Mouse (Mus musculus): ENCODE data around the gene Opalin. TPM values are rescaled to one million over a fixed set of nuclear protein-coding genes. Genes with fewer than 3 reads are reported as not detected.
A peak's percentile ranks its signal among the peaks of the same experiment; 100 is the strongest.

Opalin gene
- total RNA-seq, 2 experiments from 2014 or later: 5.7 to 6.3 TPM

- TF ChIP-seq CTCF (IDR thresholded peaks at IDR 0.05): no peak
- intact Hi-C loops (cut with DNase I): no loop called here
- Histone ChIP-seq H3K4me3 (no peak overlapping the region), H3K27ac (no peak overlapping the region)
- no peak for DNase-seq (ENCODE audit: extremely low spot score in 1 of 2, low spot score in 2 of 2)
Measured at GRCm38 (mm10) chr19:41030161-41030560, 46.8 kb downstream of the Opalin start.

GRCm38 (mm10) chr19:41029219-41029618 is 47.7 kb downstream of the Opalin start, which contains the start of gene Dntt:
TSS of gene Dntt (plus strand) at chr19:41029275.
- Histone ChIP-seq H3K27ac (no peak within 1 kb of the TSS), H3K4me3 (no peak within 1 kb of the TSS)
- TF ChIP-seq CTCF (IDR thresholded peaks at IDR 0.05): no peak
- intact Hi-C loops (cut with DNase I): no loop called here
- no peak for DNase-seq (ENCODE audit: extremely low spot score in 1 of 2, low spot score in 2 of 2)

- DNase-seq (ENCODE audit: extremely low spot score in 1 of 2, low spot score in 2 of 2): no peak
Measured at GRCm38 (mm10) chr19:41027601-41028000, 49.3 kb downstream of the Opalin start.

GRCm38 (mm10) chr19:41027024-41027423 is 49.9 kb downstream of the Opalin start:
- Histone ChIP-seq H3K4me3 (no peak overlapping the region), H3K27ac (no peak overlapping the region)
- TF ChIP-seq CTCF (IDR thresholded peaks at IDR 0.05): no peak
- intact Hi-C loops (cut with DNase I): no loop called here
- no peak for DNase-seq (ENCODE audit: extremely low spot score in 1 of 2, low spot score in 2 of 2)

More at GRCm38 (mm10) chr19:41027601-41028000, 49.3 kb downstream of the Opalin start:
- intact Hi-C loops (cut with DNase I): no loop called here
- TF ChIP-seq CTCF (IDR thresholded peaks at IDR 0.05): no peak
- Histone ChIP-seq H3K4me3 (no peak overlapping the region), H3K27ac (no peak overlapping the region)

GRCm38 (mm10) chr19:41026551-41026950 is 50.4 kb downstream of the Opalin start:
- no peak for TF ChIP-seq CTCF (IDR thresholded peaks at IDR 0.05)
- Histone ChIP-seq H3K27ac (no peak overlapping the region), H3K4me3 (no peak overlapping the region)
- DNase-seq (ENCODE audit: extremely low spot score in 1 of 2, low spot score in 2 of 2): no peak
- intact Hi-C loops (cut with DNase I): no loop called here

GRCm38 (mm10) chr19:41022244-41022643 is 54.7 kb downstream of the Opalin start:
- no peak for TF ChIP-seq CTCF (IDR thresholded peaks at IDR 0.05)
- no peak for DNase-seq (ENCODE audit: extremely low spot score in 1 of 2, low spot score in 2 of 2)

GRCm38 (mm10) chr19:41020537-41020936 is 56.4 kb downstream of the Opalin start:
- H3K27ac ChIP-seq: no peak overlapping the region
- no peak overlapping the region for H3K4me3 ChIP-seq
- no peak for DNase-seq (ENCODE audit: extremely low spot score in 1 of 2, low spot score in 2 of 2)
- intact Hi-C loops (cut with DNase I): no loop called here
- TF ChIP-seq CTCF (IDR thresholded peaks at IDR 0.05): no peak

More at GRCm38 (mm10) chr19:41022244-41022643, 54.7 kb downstream of the Opalin start:
- no peak overlapping the region for H3K4me3 ChIP-seq
- no peak overlapping the region for H3K27ac ChIP-seq
- intact Hi-C loops (cut with DNase I): no loop called here

GRCm38 (mm10) chr19:41019164-41019675 is 57.7 kb downstream of the Opalin start:
- intact Hi-C loops (cut with DNase I): loop anchor here (5.0 to 10.0 kb wide), 4 partner anchors 124 to 404 kb away; partner anchors contain the start of genes Ccnj, Entpd1, Tctn3 and Zfp518a
- Histone ChIP-seq H3K4me3 (no peak overlapping the region), H3K27ac (no peak overlapping the region)
- no peak for DNase-seq (ENCODE audit: extremely low spot score in 1 of 2, low spot score in 2 of 2)
- TF ChIP-seq CTCF (IDR thresholded peaks at IDR 0.05): no peak

GRCm38 (mm10) chr19:41015951-41016716 is 60.8 kb downstream of the Opalin start:
- DNase-seq (ENCODE audit: extremely low spot score in 1 of 2, low spot score in 2 of 2): peak; percentile 54 to 61
- intact Hi-C loops (cut with DNase I): loop anchor here (1.0 to 10.0 kb wide), 5 partner anchors 53 to 401 kb away; partner anchors contain the start of genes Ccnj, Entpd1, Tctn3 and Zfp518a
- H3K4me3 ChIP-seq: no peak overlapping the region
- peak; percentile 68 for TF ChIP-seq CTCF (IDR thresholded peaks at IDR 0.05)
- H3K27ac ChIP-seq: no peak overlapping the region

GRCm38 (mm10) chr19:41014003-41014402 is 62.9 kb downstream of the Opalin start:
- no peak for TF ChIP-seq CTCF (IDR thresholded peaks at IDR 0.05)
- Histone ChIP-seq H3K4me3 (no peak overlapping the region), H3K27ac (no peak overlapping the region)
- intact Hi-C loops (cut with DNase I): loop anchor here (10.0 kb wide), 2 partner anchors 119 to 399 kb away; partner anchors contain the start of genes Entpd1, Tctn3 and Zfp518a
- DNase-seq (ENCODE audit: extremely low spot score in 1 of 2, low spot score in 2 of 2): no peak

GRCm38 (mm10) chr19:41013591-41013990 is 63.3 kb downstream of the Opalin start:
- no peak overlapping the region for H3K4me3 ChIP-seq
- no peak overlapping the region for H3K27ac ChIP-seq
- intact Hi-C loops (cut with DNase I): loop anchor here (10.0 kb wide), 2 partner anchors 119 to 399 kb away; partner anchors contain the start of genes Entpd1, Tctn3 and Zfp518a
- TF ChIP-seq CTCF (IDR thresholded peaks at IDR 0.05): no peak
- DNase-seq (ENCODE audit: extremely low spot score in 1 of 2, low spot score in 2 of 2): no peak

Other genes with a start within 250 kb of the Opalin start
- 1 to 10 TPM; 8.2 to 8.6 TPM for gene Ccnj, start 245.8 kb downstream of the Opalin start, total RNA-seq (2021)
- 10 to 100 TPM in 1 of 2 experiments, 1 to 10 TPM in 1; 7.4 to 10.1 TPM for gene Zfp518a, start 182.4 kb downstream of the Opalin start, total RNA-seq (2021)
- 10 to 100 TPM in 1 of 2 experiments, 1 to 10 TPM in 1; 8.4 to 10.4 TPM for gene Blnk, start 82.6 kb downstream of the Opalin start, total RNA-seq (2021)
- gene Dntt, start 47.8 kb downstream of the Opalin start, total RNA-seq (2021): not detected
- gene Tll2, start 129.7 kb upstream of the Opalin start, total RNA-seq (2021): under 1 TPM; 0.68 to 0.84 TPM
- 100 to 1,000 TPM; 130 to 135 TPM for gene Tm9sf3, start 186.9 kb upstream of the Opalin start, total RNA-seq (2021)

Data from left cerebral cortex, adult 2 months (tissue).